Mouse (Mus musculus) CH12.LX (cell line): ENCODE results near the gene Nucb1. TPM values are rescaled to one million over a fixed set of nuclear protein-coding genes. Genes with fewer than 3 reads are reported as not detected.

Source experiments
- DNase-seq: peaks from one replicate; pipeline ENCODE4 v3.0.0-alpha.2; 2013; ENCODE audit errors: extremely low read depth
- H3K27ac ChIP-seq: 2 replicates; pipeline ENCODE4 v1.5.1; 2012; ENCODE audit warnings: low read depth, mild to moderate bottlenecking, control low read depth, moderate library complexity; ENCODE audit not compliant: insufficient read depth
- H3K27me3 ChIP-seq: replicated peaks from 2 replicates; pipeline ENCODE3; 2012; ENCODE audit warnings: inconsistent platforms
- H3K36me3 ChIP-seq, 2 experiments: replicated peaks in 1 of 2; 2 replicates each; pipeline versions ENCODE3 to v1.6.1; 2012; ENCODE audit warnings: inconsistent platforms in 1 of 2, low read length in 1 of 2, mild to moderate bottlenecking in 1 of 2, mixed read lengths in 1 of 2, moderate library complexity in 1 of 2; ENCODE audit not compliant: control insufficient read depth in 1 of 2, insufficient read depth in 1 of 2
- H3K4me1 ChIP-seq, 2 experiments: 2 replicates each; pipeline ENCODE4 v1.6.1; 2012; ENCODE audit warnings: inconsistent platforms in 1 of 2, moderate library complexity in 1 of 2; ENCODE audit not compliant: insufficient read depth in 2 of 2, control insufficient read depth in 1 of 2
- H3K4me2 ChIP-seq: 2 replicates; pipeline ENCODE4 v1.6.1; 2012; ENCODE audit warnings: low read depth, mild to moderate bottlenecking, control low read depth; ENCODE audit not compliant: poor library complexity, insufficient read depth, severe bottlenecking
- H3K4me3 ChIP-seq, 3 experiments: fragments of 150-350 bp in 1 of 3; sonication (generic) in 1 of 3; replicated peaks in 1 of 3; 2 replicates each; pipeline versions ENCODE3 to v1.5.1; 2011 to 2012; ENCODE audit warnings: low read depth in 2 of 3, low read length in 2 of 3, mild to moderate bottlenecking in 2 of 3, moderate library complexity in 2 of 3, control low read depth in 1 of 3, improper control_type of control experiment in 1 of 3, inconsistent platforms in 1 of 3, mixed read lengths in 1 of 3; ENCODE audit not compliant: poor library complexity in 1 of 3
- H3K79me2 ChIP-seq: replicated peaks from 2 replicates; pipeline ENCODE4 v1.6.1; 2012; ENCODE audit warnings: mild to moderate bottlenecking, moderate library complexity; ENCODE audit not compliant: control insufficient read depth, poor library complexity, insufficient read depth, severe bottlenecking; ENCODE audit errors: extremely low read depth
- H3K9ac ChIP-seq: 2 replicates; pipeline ENCODE4 v1.6.1; 2012; ENCODE audit warnings: low read depth, mild to moderate bottlenecking, control low read depth, moderate library complexity; ENCODE audit not compliant: insufficient read depth
- H3K9me3 ChIP-seq: replicated peaks from 2 replicates; pipeline ENCODE3; 2012; ENCODE audit warnings: low read length, inconsistent platforms, mixed read lengths
- BHLHE40 ChIP-seq: IDR thresholded peaks from 2 replicates; pipeline ENCODE4 v1.6.1; 2011; ENCODE audit warnings: mild to moderate bottlenecking, low read depth, low read length, improper control_type of control experiment
- CTCF ChIP-seq, 2 experiments: IDR thresholded peaks in 1 of 2; conservative IDR thresholded peaks in 1 of 2; 2 replicates each; pipeline ENCODE4 v1.5.1; 2011 to 2012; ENCODE audit warnings: low read depth in 2 of 2, low read length in 2 of 2, improper control_type of control experiment in 1 of 2, inconsistent platforms in 1 of 2, mild to moderate bottlenecking in 1 of 2, moderate library complexity in 1 of 2
- E2F4 ChIP-seq: IDR thresholded peaks from 2 replicates; pipeline ENCODE4 v1.6.1; 2011; ENCODE audit warnings: low read depth, low read length, improper control_type of control experiment; ENCODE audit not compliant: insufficient replicate concordance
- ELF1 ChIP-seq: IDR thresholded peaks from 2 replicates; pipeline ENCODE4 v1.6.1; 2014; ENCODE audit warnings: low read depth, mild to moderate bottlenecking, inconsistent platforms, low read length, improper control_type of control experiment
- EP300 ChIP-seq: IDR thresholded peaks from 2 replicates; pipeline ENCODE4 v1.6.1; 2011; ENCODE audit warnings: low read length, improper control_type of control experiment
- ETS1 ChIP-seq: conservative IDR thresholded peaks from 2 replicates; pipeline ENCODE4 v1.6.1; 2012; ENCODE audit warnings: low read depth, mild to moderate bottlenecking, inconsistent platforms, low read length, improper control_type of control experiment, moderate library complexity
- GABPA ChIP-seq: IDR thresholded peaks from 2 replicates; pipeline ENCODE4 v1.6.1; 2012; ENCODE audit warnings: low read depth, low read length, improper control_type of control experiment, inconsistent platforms; ENCODE audit not compliant: insufficient replicate concordance
- HCFC1 ChIP-seq: IDR thresholded peaks from 2 replicates; pipeline ENCODE4 v1.6.1; 2012; ENCODE audit warnings: low read depth, mild to moderate bottlenecking, inconsistent platforms, low read length, improper control_type of control experiment
- JUN ChIP-seq: IDR thresholded peaks from 2 replicates; pipeline ENCODE4 v1.6.1; 2011; ENCODE audit warnings: low read depth, mild to moderate bottlenecking, low read length, improper control_type of control experiment, moderate library complexity; ENCODE audit not compliant: insufficient read depth
- JUND ChIP-seq: conservative IDR thresholded peaks from 2 replicates; pipeline ENCODE4 v1.6.1; 2011; ENCODE audit warnings: low read depth, low read length, improper control_type of control experiment
- MAFK ChIP-seq: IDR thresholded peaks from 2 replicates; pipeline ENCODE4 v1.6.1; 2011; ENCODE audit warnings: low read length, improper control_type of control experiment; ENCODE audit not compliant: insufficient replicate concordance
- MAX ChIP-seq: IDR thresholded peaks from 2 replicates; pipeline ENCODE4 v1.6.1; 2011; ENCODE audit warnings: low read length, improper control_type of control experiment
- MAZ ChIP-seq: IDR thresholded peaks from 2 replicates; pipeline ENCODE4 v1.6.1; 2012; ENCODE audit warnings: low read depth, mild to moderate bottlenecking, inconsistent platforms, low read length, improper control_type of control experiment, moderate library complexity
- MEF2A ChIP-seq: IDR thresholded peaks from 2 replicates; pipeline ENCODE4 v1.6.1; 2014; ENCODE audit warnings: low read depth, mild to moderate bottlenecking, inconsistent platforms, low read length, improper control_type of control experiment, borderline replicate concordance
- MXI1 ChIP-seq: IDR thresholded peaks from 2 replicates; pipeline ENCODE4 v1.6.1; 2011; ENCODE audit warnings: mild to moderate bottlenecking, low read depth, low read length, improper control_type of control experiment
- MYC ChIP-seq: IDR thresholded peaks from 2 replicates; pipeline ENCODE4 v1.6.1; 2011; ENCODE audit warnings: low read depth, mild to moderate bottlenecking, improper control_type of control experiment, low read length
- NELFE ChIP-seq: IDR thresholded peaks from 2 replicates; pipeline ENCODE4 v1.6.1; 2011; ENCODE audit warnings: low read depth, low read length, improper control_type of control experiment
- NRF1 ChIP-seq: IDR thresholded peaks from 2 replicates; pipeline ENCODE4 v1.6.1; 2014; ENCODE audit warnings: low read depth, mild to moderate bottlenecking, inconsistent platforms, low read length, improper control_type of control experiment, moderate library complexity
- PAX5 ChIP-seq: IDR thresholded peaks from 2 replicates; pipeline ENCODE4 v1.6.1; 2012; ENCODE audit warnings: low read length, inconsistent platforms, mixed read lengths
- POLR2A ChIP-seq: IDR thresholded peaks from 2 replicates; pipeline ENCODE4 v1.6.1; 2011; ENCODE audit warnings: low read depth, mild to moderate bottlenecking, improper control_type of control experiment, low read length
- POLR2AphosphoS2 ChIP-seq: IDR thresholded peaks from 2 replicates; pipeline ENCODE4 v1.6.1; 2011; ENCODE audit warnings: low read depth, low read length, improper control_type of control experiment
- RAD21 ChIP-seq: IDR thresholded peaks from 2 replicates; pipeline ENCODE4 v1.6.1; 2011; ENCODE audit warnings: low read depth, mild to moderate bottlenecking, low read length, improper control_type of control experiment, moderate library complexity
- RCOR1 ChIP-seq: conservative IDR thresholded peaks from 2 replicates; pipeline ENCODE4 v1.6.1; 2012; ENCODE audit warnings: low read depth, mild to moderate bottlenecking, inconsistent platforms, low read length, improper control_type of control experiment
- SIN3A ChIP-seq: IDR thresholded peaks from 2 replicates; pipeline ENCODE4 v1.6.1; 2012; ENCODE audit warnings: low read length, improper control_type of control experiment, inconsistent platforms
- SMC3 ChIP-seq: IDR thresholded peaks from 2 replicates; pipeline ENCODE4 v1.6.1; 2011; ENCODE audit warnings: low read depth, low read length, improper control_type of control experiment
- TBP ChIP-seq: conservative IDR thresholded peaks from 2 replicates; pipeline ENCODE4 v1.6.1; 2011; ENCODE audit warnings: low read depth, low read length, improper control_type of control experiment
- TCF12 ChIP-seq: IDR thresholded peaks from 2 replicates; pipeline ENCODE4 v1.6.1; 2014; ENCODE audit warnings: low read depth, mild to moderate bottlenecking, inconsistent platforms, low read length, improper control_type of control experiment
- UBTF ChIP-seq: IDR thresholded peaks from 2 replicates; pipeline ENCODE4 v1.6.1; 2012; ENCODE audit warnings: low read depth, mild to moderate bottlenecking, inconsistent platforms, low read length, improper control_type of control experiment, moderate library complexity
- USF2 ChIP-seq: conservative IDR thresholded peaks from 2 replicates; pipeline ENCODE4 v1.6.1; 2011; ENCODE audit warnings: low read depth, low read length, improper control_type of control experiment
- ZC3H11A ChIP-seq: IDR thresholded peaks from 2 replicates; pipeline ENCODE4 v1.6.1; 2012; ENCODE audit warnings: low read depth, mild to moderate bottlenecking, inconsistent platforms, low read length, improper control_type of control experiment
- ZKSCAN1 ChIP-seq: IDR thresholded peaks from 2 replicates; pipeline ENCODE4 v1.6.1; 2012; ENCODE audit warnings: low read depth, inconsistent platforms, low read length, improper control_type of control experiment, borderline replicate concordance
- ZMIZ1 ChIP-seq: IDR thresholded peaks from 2 replicates; pipeline ENCODE4 v1.6.1; 2012; ENCODE audit warnings: low read depth, mild to moderate bottlenecking, inconsistent platforms, low read length, improper control_type of control experiment
- ZNF384 ChIP-seq: IDR thresholded peaks from 2 replicates; pipeline ENCODE4 v1.6.1; 2012; ENCODE audit warnings: low read depth, low read length, improper control_type of control experiment, inconsistent platforms
- dilution Hi-C: fragments of 300-500 bp; cut with MboI; formaldehyde crosslinking; loops from 2 replicates; pipeline ENCODE4 v1.14.3; 2020; ENCODE audit warnings: low sequenced_read_pairs; ENCODE audit not compliant: extremely low pct_unique_long_range_greater_than_20kb, extremely low pct_ligation_motif_present
- in situ Hi-C: fragments of 300-500 bp; cut with MboI; formaldehyde crosslinking; loops from 3 replicates; pipeline ENCODE4 v1.14.3; 2019; ENCODE audit warnings: low sequenced_read_pairs, low pct_ligation_motif_present, low pct_unique_long_range_greater_than_20kb, mixed read lengths
- polyA plus RNA-seq: library from polyadenylated mRNA; unstranded; fragments of >175 nt; gene quantifications from 2 replicates; pipeline ENCODE4 v1.2.1, GENCODE M21; 2012; ENCODE audit warnings: low read depth; ENCODE audit not compliant: insufficient read length
- total RNA-seq, 2 experiments: library from RNA; depleted of rRNA; stranded (reverse); fragments of 300-350 nt in 1 of 2; fragments of >200 nt in 1 of 2; gene quantifications; 2 replicates each; pipeline ENCODE4 v1.2.3; 2012 to 2014

Gene Nucb1
- total and polyA plus RNA-seq, 3 experiments: 40.8 to 90.4 (median 83.4) TPM

GRCm38 (mm10) chr7:45458748-45459563 is 51.2 kb downstream of the Nucb1 start:
- in situ Hi-C loops (no loop called here), dilution Hi-C loops (no loop called here)
- peak overlapping the region; percentile 76 to 96 (median 77) for H3K4me3 ChIP-seq
- peaks cover 28% of the 10 kb centered on the region for H3K79me2 ChIP-seq
- peak overlapping the region; percentile 86; the same call in 1 of the 2 replicates for H3K4me2 ChIP-seq
- peak overlapping the region; percentile 91 for H3K9ac ChIP-seq
- H3K27me3 ChIP-seq: no peaks in the 10 kb centered on the region
- H3K27ac ChIP-seq: peak overlapping the region; percentile 74
- H3K36me3 ChIP-seq: peaks cover 52 to 74% of the 10 kb centered on the region in 2 experiments
- peaks cover 15 to 50% of the 10 kb centered on the region in 2 experiments for H3K4me1 ChIP-seq
- TF ChIP-seq ZKSCAN1: no peak
- TF ChIP-seq UBTF: 0 out of 2 replicates have a peak, but pooled peaks have one; percentile 14
- TF ChIP-seq SIN3A: peak; percentile 19; the same call in 1 of the 2 replicates
- TF ChIP-seq E2F4: no peak
- TF ChIP-seq HCFC1: no peak
- TF ChIP-seq USF2: no peak
- no peak for TF ChIP-seq RCOR1
- no peak for TF ChIP-seq MEF2A
- TF ChIP-seq JUN: no peak
- TF ChIP-seq RAD21: no peak
- no peak for TF ChIP-seq CTCF (conservative IDR thresholded peaks at IDR 0.05 in 1 of 2, IDR thresholded peaks at IDR 0.05 in 1 of 2; ENCODE audit: low read depth in 2 of 2, low read length in 2 of 2)
- no peak for TF ChIP-seq TBP
- no peak for TF ChIP-seq JUND
- no peak for TF ChIP-seq ZC3H11A
- TF ChIP-seq MAFK: no peak
- 0 out of 2 replicates have a peak, but pooled peaks have one; percentile 13 for TF ChIP-seq TCF12
- peak; percentile 84 for TF ChIP-seq NRF1
- TF ChIP-seq SMC3: no peak
- no peak for TF ChIP-seq MAX
- no peak; the same call in 1 of the 2 replicates for TF ChIP-seq NELFE
- no peak for TF ChIP-seq ELF1
- no peak for TF ChIP-seq MAZ
- peak; percentile 35; the same call in 1 of the 2 replicates for TF ChIP-seq MXI1
- TF ChIP-seq EP300: no peak
- peak; percentile 88; the same call in 1 of the 2 replicates for TF ChIP-seq POLR2AphosphoS2
- peak; percentile 86; the same call in 1 of the 2 replicates for TF ChIP-seq ZMIZ1
- peak; percentile 77 for TF ChIP-seq POLR2A
- no peak for TF ChIP-seq ETS1
- no peak for TF ChIP-seq BHLHE40
- TF ChIP-seq PAX5: no peak
- TF ChIP-seq GABPA: no peak
- TF ChIP-seq ZNF384: no peak
- TF ChIP-seq MYC: no peak
- no peaks in the 10 kb centered on the region for H3K9me3 ChIP-seq
- DNase-seq: peak; percentile 68
